Mouse (Mus musculus) lung, embryonic 15.5 days (tissue): Measurements from ENCODE around the gene Scmh1. TPM values are rescaled to one million over a fixed set of nuclear protein-coding genes. Genes with fewer than 3 reads are reported as not detected.
A peak's percentile ranks its signal among the peaks of the same experiment; 100 is the strongest.

Experiments used
- ATAC-seq: fragments of 200-750 bp; cut with Nextera tagmentation; 2 replicates; pipeline ENCODE4 v1.8.0; 2017; ENCODE audit warnings: moderate number of reproducible peaks, borderline replicate concordance; ENCODE audit not compliant: low FRiP score, low TSS enrichment; ENCODE audit errors: extremely low read depth
- H3K27ac ChIP-seq: fragments of 300-500 bp; sonication (generic); 2 replicates; pipeline ENCODE4 v1.5.1; 2015; ENCODE audit warnings: moderate library complexity, mild to moderate bottlenecking, inconsistent platforms
- H3K27me3 ChIP-seq: fragments of 300-500 bp; sonication (generic); 2 replicates; pipeline ENCODE4 v1.6.1; 2015; ENCODE audit warnings: inconsistent platforms
- H3K36me3 ChIP-seq: fragments of 300-500 bp; sonication (generic); 2 replicates; pipeline ENCODE4 v1.6.1; 2015; ENCODE audit warnings: inconsistent platforms
- H3K4me1 ChIP-seq: fragments of 300-500 bp; sonication (generic); 2 replicates; pipeline ENCODE4 v1.6.1; 2015; ENCODE audit warnings: inconsistent platforms
- H3K4me2 ChIP-seq: fragments of 300-500 bp; sonication (generic); 2 replicates; pipeline ENCODE4 v1.6.1; 2015; ENCODE audit warnings: inconsistent platforms, mild to moderate bottlenecking, moderate library complexity
- H3K4me3 ChIP-seq: fragments of 300-500 bp; sonication (generic); 2 replicates; pipeline ENCODE4 v1.5.1; 2015; ENCODE audit warnings: mild to moderate bottlenecking, inconsistent platforms
- H3K9ac ChIP-seq: fragments of 300-500 bp; sonication (generic); 2 replicates; pipeline ENCODE4 v1.6.1; 2015; ENCODE audit warnings: inconsistent platforms
- H3K9me3 ChIP-seq: fragments of 300-500 bp; sonication (generic); 2 replicates; pipeline ENCODE4 v1.6.1; 2016; ENCODE audit warnings: inconsistent platforms
- WGBS: fragments of 180-500 bp; shearing (Covaris S2); methylation state at CpG from one replicate; pipeline ENCODE4 v1.1.7; 2015; 5-methylcytosine and 5-hydroxymethylcytosine counted together
- polyA plus RNA-seq: library from polyadenylated mRNA; unstranded; fragments of >200 nt; fragmentation: Nextera tagmentation; extraction: Ambion mirVana; gene quantifications from 2 replicates; pipeline ENCODE4 v1.2.1, GENCODE M21; 2015

Scmh1 gene
- polyA plus RNA-seq, 1 experiment from 2014 or later = 43.2 TPM

DNA sequence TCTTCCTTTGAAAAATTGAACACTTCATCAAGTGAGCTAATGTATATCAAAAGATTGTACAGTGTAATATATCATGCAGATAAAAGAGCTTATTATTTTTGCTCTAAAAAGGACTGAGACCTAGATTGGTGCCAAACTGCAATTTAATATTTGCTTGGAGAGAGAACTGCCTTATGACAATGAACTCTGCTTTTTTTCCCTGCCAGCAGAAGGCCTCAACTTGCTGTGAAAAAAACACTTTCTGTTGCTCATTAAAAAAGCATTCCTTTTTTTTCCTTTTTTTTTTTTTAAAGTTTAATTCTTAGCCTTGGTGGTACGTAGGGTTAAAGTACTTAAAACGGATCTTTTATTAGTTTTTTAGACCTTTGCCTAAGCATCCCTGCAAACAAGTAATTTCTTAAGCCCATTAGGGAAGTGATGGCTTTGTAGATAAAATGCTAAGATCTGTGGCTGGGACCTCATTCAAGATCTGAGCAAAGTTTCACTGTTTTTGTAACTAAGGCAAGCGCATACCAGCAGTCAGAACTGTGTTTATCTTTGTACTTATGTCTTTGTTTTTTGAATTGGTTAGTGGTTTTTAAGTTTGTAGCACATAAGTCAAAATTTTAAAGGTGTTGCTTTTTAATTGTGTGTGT lies 1.7 kb downstream of the Scmh1 start:
- Histone ChIP-seq H3K27ac (peak overlapping the region; percentile 98), H3K36me3 (no peaks in the 10 kb centered on the region), H3K9ac (no peak overlapping the region; the same call in 1 of the 2 replicates), H3K27me3 (no peaks in the 10 kb centered on the region), H3K4me1 (peaks cover 26% of the 10 kb centered on the region), H3K9me3 (no peaks in the 10 kb centered on the region), H3K4me2 (peak overlapping the region; percentile 64), H3K4me3 (peak overlapping the region; percentile 98; the same call in 1 of the 2 replicates)
- WGBS = 24% methylated on average over 3 of the region's 3 CpGs
- no peak for ATAC-seq

DNA sequence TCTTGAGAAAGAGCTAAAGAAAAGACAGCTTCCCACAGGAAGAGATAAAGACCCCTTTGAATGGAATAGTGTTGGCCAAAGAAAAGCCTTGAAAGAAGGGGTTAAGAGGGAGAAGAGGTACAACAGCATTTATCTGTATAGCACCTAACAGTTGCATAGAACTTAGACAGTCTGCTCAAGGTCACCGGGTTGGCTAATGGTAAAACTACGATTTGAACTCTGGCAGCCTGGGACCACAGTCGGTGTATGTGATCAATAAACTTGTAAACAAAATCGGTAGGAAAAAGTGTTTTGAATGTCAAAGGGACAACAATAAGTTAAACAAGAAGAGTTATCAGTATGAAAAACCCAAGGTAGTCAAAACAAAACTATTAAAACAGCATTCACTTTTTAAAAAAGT lies 13.0 kb downstream of the Scmh1 start:
- no peaks in the 10 kb centered on the region for H3K36me3 ChIP-seq
- no peak overlapping the region for H3K4me2 ChIP-seq
- no peaks in the 10 kb centered on the region for H3K9me3 ChIP-seq
- H3K27ac ChIP-seq = no peak overlapping the region
- ATAC-seq = no peak
- H3K9ac ChIP-seq = no peak overlapping the region
- 73% methylated on average over 4 of the region's 4 CpGs for WGBS
- H3K4me1 ChIP-seq = peaks cover 18% of the 10 kb centered on the region
- no peaks in the 10 kb centered on the region for H3K27me3 ChIP-seq
- no peak overlapping the region for H3K4me3 ChIP-seq

DNA sequence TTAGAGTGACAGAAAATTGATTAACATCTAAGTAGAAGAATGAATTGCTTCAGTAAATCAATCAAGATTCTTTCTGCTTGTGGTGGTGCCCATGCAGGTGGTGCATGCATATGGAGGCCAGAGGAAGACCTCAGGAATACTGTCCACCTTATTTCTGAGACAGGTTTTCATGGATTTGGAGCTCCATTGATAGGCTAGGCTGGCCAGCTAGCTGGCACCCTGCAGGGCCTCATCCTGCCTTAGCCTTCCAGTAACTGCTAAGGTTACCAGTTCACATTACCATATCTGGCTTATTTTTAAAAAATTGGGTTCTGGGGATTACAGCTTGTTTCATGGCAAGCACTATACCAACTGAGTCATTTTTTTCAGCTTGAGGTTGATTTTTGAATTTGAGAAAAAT lies 15.1 kb downstream of the Scmh1 start:
- no peak overlapping the region for H3K4me3 ChIP-seq
- H3K4me1 ChIP-seq = peaks cover 18% of the 10 kb centered on the region
- no peak for ATAC-seq
- H3K9me3 ChIP-seq = no peaks in the 10 kb centered on the region
- no peak overlapping the region for H3K9ac ChIP-seq
- H3K27ac ChIP-seq = no peak overlapping the region
- no peaks in the 10 kb centered on the region for H3K36me3 ChIP-seq
- H3K27me3 ChIP-seq = no peaks in the 10 kb centered on the region
- H3K4me2 ChIP-seq = no peak overlapping the region

DNA sequence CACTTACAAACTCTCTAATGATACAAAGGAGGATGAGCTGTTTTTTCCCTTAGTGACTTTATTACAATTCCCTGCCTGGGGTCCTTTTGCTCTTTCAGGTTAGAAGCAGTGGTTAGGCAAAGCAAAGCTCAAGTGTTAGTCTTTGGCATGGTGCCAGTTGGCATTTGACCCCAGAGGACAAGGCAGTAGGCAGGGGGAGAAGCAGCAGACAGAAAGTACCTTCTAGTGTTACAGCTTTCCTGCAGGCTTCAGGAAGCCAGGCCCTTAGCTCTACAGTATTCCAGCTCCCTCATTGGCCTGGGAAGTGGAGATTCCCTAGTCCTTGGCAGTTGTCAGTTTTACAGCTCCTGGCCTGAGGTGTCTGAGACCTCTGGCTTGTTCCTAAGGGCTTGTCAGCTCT lies 15.6 kb downstream of the Scmh1 start:
- no peak overlapping the region for H3K27ac ChIP-seq
- no peak overlapping the region for H3K9ac ChIP-seq
- no peaks in the 10 kb centered on the region for H3K36me3 ChIP-seq
- H3K4me3 ChIP-seq = no peak overlapping the region
- H3K4me1 ChIP-seq = peaks cover 18% of the 10 kb centered on the region
- no peaks in the 10 kb centered on the region for H3K27me3 ChIP-seq
- no peak for ATAC-seq
- H3K9me3 ChIP-seq = no peaks in the 10 kb centered on the region
- H3K4me2 ChIP-seq = no peak overlapping the region

DNA sequence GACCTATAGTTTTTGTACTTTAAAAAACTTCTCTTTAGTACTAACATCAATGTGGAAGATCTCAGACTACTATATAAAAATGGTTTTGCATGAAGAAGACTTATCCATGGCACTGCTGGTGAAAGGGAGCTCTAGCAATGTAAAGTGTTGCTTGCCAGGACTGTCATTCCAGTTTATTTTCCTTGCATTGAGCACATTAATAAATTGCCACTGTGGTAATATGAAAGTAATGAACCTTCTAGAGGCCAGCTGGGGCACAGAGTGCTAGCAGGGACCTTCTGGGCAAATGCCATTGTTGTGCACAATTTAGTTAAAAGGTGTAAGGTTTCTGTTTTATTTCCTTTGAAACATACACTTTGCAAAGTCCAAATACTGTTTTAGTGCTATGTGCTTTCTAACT lies 25.5 kb downstream of the Scmh1 start:
- Histone ChIP-seq H3K9ac (no peak overlapping the region), H3K4me2 (no peak overlapping the region), H3K27ac (no peak overlapping the region), H3K9me3 (no peaks in the 10 kb centered on the region), H3K27me3 (no peaks in the 10 kb centered on the region), H3K4me1 (peaks cover 4% of the 10 kb centered on the region; the same call in 1 of the 2 replicates), H3K4me3 (no peak overlapping the region), H3K36me3 (no peaks in the 10 kb centered on the region)
- ATAC-seq = no peak

DNA sequence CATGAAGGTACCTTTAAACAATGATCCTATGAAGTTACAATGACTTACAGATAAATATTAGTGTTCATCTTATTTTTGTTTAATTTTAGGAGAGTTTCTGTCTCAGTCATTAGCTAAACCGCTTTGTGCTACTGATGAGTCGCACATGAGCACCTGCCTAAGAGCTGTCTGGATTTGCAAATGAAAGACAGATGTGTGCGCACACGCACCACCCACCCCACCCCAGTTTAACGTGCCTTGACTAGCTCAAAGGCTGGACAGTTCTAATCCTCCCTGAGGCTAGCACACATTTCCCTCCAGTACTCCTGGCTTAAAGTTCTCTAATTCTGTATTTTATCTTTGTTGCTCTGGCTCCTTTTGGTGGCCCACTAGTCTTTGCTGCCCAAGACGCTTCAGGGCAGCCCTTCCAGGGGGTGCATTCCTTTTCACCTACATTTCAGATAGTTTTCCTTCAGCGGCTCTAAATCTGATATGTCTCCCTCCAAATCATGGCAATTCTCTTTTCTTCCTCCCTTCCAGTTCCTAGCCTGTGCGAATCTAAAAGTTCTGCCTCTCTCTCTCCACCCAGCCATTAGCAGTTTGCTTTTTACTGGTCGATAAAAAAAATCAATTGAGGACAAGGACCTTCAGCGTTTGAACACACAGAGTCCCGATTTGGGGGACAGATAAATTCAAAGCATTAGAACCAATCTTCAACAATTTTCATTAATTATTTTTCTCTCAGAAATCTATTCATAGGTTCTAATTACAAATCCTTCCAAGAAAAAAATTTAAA lies 27.7 kb downstream of the Scmh1 start:
- 73% methylated on average over 11 of the region's 11 CpGs for WGBS
- Histone ChIP-seq H3K36me3 (no peaks in the 10 kb centered on the region), H3K4me2 (no peak overlapping the region), H3K9ac (no peak overlapping the region), H3K27me3 (no peaks in the 10 kb centered on the region), H3K27ac (no peak overlapping the region), H3K9me3 (no peaks in the 10 kb centered on the region), H3K4me1 (no peaks in the 10 kb centered on the region), H3K4me3 (no peak overlapping the region)
- no peak for ATAC-seq

DNA sequence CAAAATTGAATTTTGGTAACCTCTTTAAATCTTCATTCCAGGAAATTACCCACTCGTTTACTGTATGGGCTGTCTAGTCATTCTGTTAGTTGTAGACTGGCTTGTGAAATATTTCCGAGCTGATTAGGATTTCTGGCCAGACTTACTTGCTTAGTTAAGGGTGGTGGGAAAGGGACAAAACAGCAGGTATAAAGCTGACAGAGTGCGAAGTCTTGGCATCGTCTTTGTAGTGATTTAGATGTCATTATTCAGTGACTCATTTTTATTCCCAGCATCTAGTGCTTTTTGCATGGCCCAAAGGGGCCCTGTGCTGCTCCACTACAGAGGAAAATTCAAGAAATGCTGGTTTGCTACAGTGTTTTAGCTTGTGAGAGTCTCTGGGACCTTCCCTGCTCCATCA lies 56.7 kb downstream of the Scmh1 start:
- whole genome bisulfite sequencing = 73% methylated on average over 4 of the region's 4 CpGs
- no peaks in the 10 kb centered on the region for H3K27me3 ChIP-seq
- no peaks in the 10 kb centered on the region for H3K9me3 ChIP-seq
- no peak overlapping the region for H3K27ac ChIP-seq
- H3K9ac ChIP-seq = no peak overlapping the region
- no peak overlapping the region for H3K4me3 ChIP-seq
- no peak overlapping the region for H3K4me2 ChIP-seq
- no peak for ATAC-seq
- H3K4me1 ChIP-seq = no peaks in the 10 kb centered on the region
- H3K36me3 ChIP-seq = peaks cover 5% of the 10 kb centered on the region; the same call in 1 of the 2 replicates

DNA sequence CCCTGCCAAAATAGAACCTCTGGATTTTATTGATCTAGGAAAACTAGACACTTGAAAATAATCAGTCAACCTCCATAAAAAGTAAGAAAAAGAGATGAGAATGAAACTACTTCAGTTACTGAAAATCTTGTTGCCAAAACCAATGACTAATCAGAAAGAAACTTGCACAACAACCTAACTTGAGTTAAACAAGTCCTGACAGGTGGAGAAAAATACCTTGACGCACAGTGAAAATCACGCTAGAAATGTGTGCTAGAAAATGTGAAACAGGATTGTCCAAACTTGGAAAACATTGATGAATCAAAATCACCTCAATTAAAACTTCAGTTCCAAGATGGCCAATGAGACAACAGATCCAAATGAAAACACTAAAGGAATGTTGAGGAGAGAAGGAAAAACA lies 67.9 kb downstream of the Scmh1 start:
- Histone ChIP-seq H3K9me3 (no peaks in the 10 kb centered on the region), H3K4me1 (no peaks in the 10 kb centered on the region), H3K36me3 (peaks cover 16% of the 10 kb centered on the region), H3K9ac (no peak overlapping the region), H3K27ac (no peak overlapping the region), H3K27me3 (no peaks in the 10 kb centered on the region), H3K4me3 (no peak overlapping the region), H3K4me2 (no peak overlapping the region)
- 90% methylated on average over 2 of the region's 2 CpGs for WGBS
- no peak for ATAC-seq

DNA sequence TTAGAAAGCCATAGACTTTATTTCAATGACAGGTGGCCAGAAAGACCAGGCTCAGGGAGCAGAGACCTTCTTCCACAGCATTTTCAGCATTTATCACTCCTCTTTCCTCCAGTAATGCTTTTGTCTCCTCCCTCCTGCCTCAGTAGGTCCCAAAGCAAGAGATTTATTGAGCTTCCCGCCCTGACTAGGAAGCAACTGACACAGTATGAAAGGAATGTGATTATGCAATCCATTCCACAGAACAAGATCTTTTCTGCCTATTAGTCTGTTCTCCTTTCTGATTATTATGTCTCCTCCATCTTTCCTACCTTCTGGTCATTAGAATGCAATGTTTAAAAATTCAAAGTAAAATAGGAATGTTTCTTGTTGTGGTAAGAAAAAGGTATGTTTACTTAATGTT lies 82.6 kb downstream of the Scmh1 start:
- H3K9ac ChIP-seq = no peak overlapping the region
- peaks cover 15% of the 10 kb centered on the region for H3K36me3 ChIP-seq
- H3K27me3 ChIP-seq = no peaks in the 10 kb centered on the region
- no peaks in the 10 kb centered on the region for H3K9me3 ChIP-seq
- 0 out of 2 replicates have a peak overlapping the region, but pooled peaks have one; percentile 33 for H3K27ac ChIP-seq
- ATAC-seq = no peak
- no peak overlapping the region for H3K4me2 ChIP-seq
- WGBS = 31% methylated on average over 1 of the region's 1 CpGs
- H3K4me3 ChIP-seq = no peak overlapping the region
- peaks cover 9% of the 10 kb centered on the region for H3K4me1 ChIP-seq

DNA sequence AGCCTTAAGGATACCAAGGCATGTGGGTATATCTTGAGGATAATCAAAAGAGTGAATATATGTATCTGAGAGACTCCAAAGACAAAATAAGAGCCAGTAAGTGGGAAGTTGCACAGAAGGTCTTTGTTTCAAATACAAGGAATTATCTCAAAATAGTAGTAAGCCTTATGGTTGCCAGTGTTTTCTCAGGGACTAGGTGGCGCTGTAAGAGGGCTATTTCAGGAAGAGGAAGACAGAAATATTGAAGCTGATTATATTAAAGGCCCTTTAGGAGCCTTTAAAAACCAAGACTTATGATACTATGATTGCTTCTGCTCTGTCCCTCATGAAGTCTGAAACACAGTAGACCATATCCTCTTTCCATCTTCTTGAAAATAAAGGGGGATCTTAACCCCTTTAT lies 101.9 kb downstream of the Scmh1 start:
- WGBS = 85% methylated on average over 1 of the region's 1 CpGs
- Histone ChIP-seq H3K9me3 (no peaks in the 10 kb centered on the region), H3K27me3 (no peaks in the 10 kb centered on the region), H3K4me3 (no peak overlapping the region), H3K27ac (no peak overlapping the region), H3K4me2 (no peak overlapping the region), H3K4me1 (no peaks in the 10 kb centered on the region), H3K9ac (no peak overlapping the region), H3K36me3 (peaks cover 47% of the 10 kb centered on the region)
- ATAC-seq = no peak

DNA sequence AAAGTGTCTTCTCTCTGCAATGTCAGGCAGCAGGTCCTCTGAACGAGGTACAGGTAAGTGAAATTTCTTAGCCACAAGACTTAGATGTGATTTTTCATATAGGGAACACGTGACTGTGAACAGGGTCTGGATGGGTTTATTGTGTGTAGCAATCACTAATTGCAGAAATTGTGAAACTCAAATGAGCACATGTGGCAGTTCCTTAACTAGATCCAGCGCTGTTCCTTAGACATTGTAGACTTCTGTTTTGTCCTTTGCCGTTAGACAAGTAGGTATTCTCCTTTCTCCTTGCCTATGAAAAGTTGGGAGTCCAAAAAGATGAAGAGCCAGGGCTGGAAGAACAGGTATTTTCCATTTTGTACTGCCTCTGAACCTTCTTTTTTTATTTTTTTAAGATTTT lies 106.1 kb downstream of the Scmh1 start:
- Histone ChIP-seq H3K9ac (no peak overlapping the region), H3K36me3 (peaks cover 48% of the 10 kb centered on the region)
- 94% methylated on average over 4 of the region's 4 CpGs for WGBS

DNA sequence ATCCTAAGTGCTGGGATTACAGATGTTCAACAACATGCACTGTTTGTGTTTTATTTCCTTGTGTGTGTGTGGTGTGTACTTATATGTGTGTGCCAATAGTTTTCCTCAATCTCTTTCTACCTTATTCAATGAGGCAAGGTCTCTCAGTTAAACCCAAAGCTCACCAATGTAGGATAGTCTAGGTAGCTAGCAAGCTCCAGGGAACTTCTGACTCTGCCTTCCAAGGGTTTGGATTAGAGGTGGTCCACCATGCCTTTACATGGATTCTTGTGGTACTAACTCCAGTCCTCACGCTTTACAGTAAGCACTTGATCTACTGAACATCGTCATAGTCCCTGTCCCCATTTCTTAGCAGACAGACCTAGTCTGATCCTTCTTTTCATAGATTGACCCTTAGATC lies 109.3 kb downstream of the Scmh1 start:
- peaks cover 32% of the 10 kb centered on the region for H3K36me3 ChIP-seq
- 97% methylated on average over 2 of the region's 2 CpGs for WGBS
- no peak overlapping the region for H3K4me3 ChIP-seq
- no peak overlapping the region for H3K4me2 ChIP-seq
- no peak overlapping the region for H3K9ac ChIP-seq
- no peak for ATAC-seq
- no peak overlapping the region for H3K27ac ChIP-seq
- H3K4me1 ChIP-seq = no peaks in the 10 kb centered on the region
- no peaks in the 10 kb centered on the region for H3K27me3 ChIP-seq
- H3K9me3 ChIP-seq = no peaks in the 10 kb centered on the region

More for the DNA sequence above, 106.1 kb downstream of the Scmh1 start:
- no peak overlapping the region for H3K4me3 ChIP-seq
- no peaks in the 10 kb centered on the region for H3K9me3 ChIP-seq
- no peak overlapping the region for H3K27ac ChIP-seq
- H3K4me1 ChIP-seq = no peaks in the 10 kb centered on the region
- H3K4me2 ChIP-seq = no peak overlapping the region
- no peaks in the 10 kb centered on the region for H3K27me3 ChIP-seq
- ATAC-seq = no peak
